Mouse (Mus musculus): ENCODE measurements around the gene B4galt5. TPM values are rescaled to one million over a fixed set of nuclear protein-coding genes. Genes with fewer than 3 reads are reported as not detected.

Gene B4galt5
- polyA plus RNA-seq, 1 experiment from 2014 or later = 22.2 TPM

- H3K36me3 ChIP-seq = no peaks in the 10 kb centered on the region
- no peak overlapping the region for H3K4me3 ChIP-seq
- H3K4me2 ChIP-seq = no peak overlapping the region
- no peak for ATAC-seq (ENCODE audit: low read depth)
- no peak overlapping the region for H3K9ac ChIP-seq
- H3K27ac ChIP-seq (replicated peaks) = no peak overlapping the region
- WGBS = 54% methylated on average over 17 of the region's 17 CpGs
- H3K4me1 ChIP-seq (replicated peaks) = 0 out of 2 replicates have a peak, but pooled peaks cover 3% of the 10 kb centered on the region
- H3K27me3 ChIP-seq = peaks cover 5% of the 10 kb centered on the region; the same call in 1 of the 2 replicates
- H3K9me3 ChIP-seq = no peaks in the 10 kb centered on the region
These were observed 70.0 kb downstream of the B4galt5 start for GRCm38 (mm10) chr2:167278751-167279526.

GRCm38 (mm10) chr2:167278011-167278410 is 71.0 kb downstream of the B4galt5 start:
- no peaks in the 10 kb centered on the region for H3K9me3 ChIP-seq
- H3K9ac ChIP-seq = no peak overlapping the region
- no peak overlapping the region for H3K4me3 ChIP-seq
- H3K36me3 ChIP-seq = no peaks in the 10 kb centered on the region
- no peak for ATAC-seq (ENCODE audit: low read depth)
- H3K27ac ChIP-seq (replicated peaks) = no peak overlapping the region
- WGBS = 90% methylated on average over 7 of the region's 7 CpGs
- H3K27me3 ChIP-seq = peaks cover 5% of the 10 kb centered on the region; the same call in 1 of the 2 replicates
- 0 out of 2 replicates have a peak, but pooled peaks cover 3% of the 10 kb centered on the region for H3K4me1 ChIP-seq (replicated peaks)
- no peak overlapping the region for H3K4me2 ChIP-seq

- H3K27me3 ChIP-seq = peaks cover 5% of the 10 kb centered on the region; the same call in 1 of the 2 replicates
- H3K4me1 ChIP-seq (replicated peaks) = 0 out of 2 replicates have a peak, but pooled peaks cover 3% of the 10 kb centered on the region
- ATAC-seq (ENCODE audit: low read depth) = no peak
- no peak overlapping the region for H3K27ac ChIP-seq (replicated peaks)
- no peaks in the 10 kb centered on the region for H3K9me3 ChIP-seq
- H3K4me3 ChIP-seq = no peak overlapping the region
- H3K36me3 ChIP-seq = no peaks in the 10 kb centered on the region
- 80% methylated on average over 13 of the region's 13 CpGs for WGBS
- no peak overlapping the region for H3K9ac ChIP-seq
- no peak overlapping the region for H3K4me2 ChIP-seq
These were observed 72.0 kb downstream of the B4galt5 start for GRCm38 (mm10) chr2:167277026-167277425.

- Histone ChIP-seq H3K27me3 (peaks cover 5% of the 10 kb centered on the region; the same call in 1 of the 2 replicates), H3K27ac (replicated peaks) (no peak overlapping the region), H3K36me3 (no peaks in the 10 kb centered on the region), H3K9me3 (no peaks in the 10 kb centered on the region), H3K4me3 (no peak overlapping the region), H3K9ac (no peak overlapping the region), H3K4me2 (no peak overlapping the region), H3K4me1 (replicated peaks) (0 out of 2 replicates have a peak, but pooled peaks cover 1% of the 10 kb centered on the region)
- WGBS = 87% methylated on average over 10 of the region's 10 CpGs
- ATAC-seq (ENCODE audit: low read depth) = no peak
These were observed 73.1 kb downstream of the B4galt5 start for GRCm38 (mm10) chr2:167275856-167276255.

- H3K4me3 ChIP-seq = no peak overlapping the region
- no peak overlapping the region for H3K27ac ChIP-seq (replicated peaks)
- no peaks in the 10 kb centered on the region for H3K27me3 ChIP-seq
- no peaks in the 10 kb centered on the region for H3K9me3 ChIP-seq
- H3K9ac ChIP-seq = no peak overlapping the region
- no peaks in the 10 kb centered on the region for H3K36me3 ChIP-seq
- 56% methylated on average over 10 of the region's 10 CpGs for WGBS
- ATAC-seq (ENCODE audit: low read depth) = no peak
- no peak overlapping the region for H3K4me2 ChIP-seq
- H3K4me1 ChIP-seq (replicated peaks) = no peaks in the 10 kb centered on the region
These were observed 74.1 kb downstream of the B4galt5 start for GRCm38 (mm10) chr2:167274713-167275465.

DNA sequence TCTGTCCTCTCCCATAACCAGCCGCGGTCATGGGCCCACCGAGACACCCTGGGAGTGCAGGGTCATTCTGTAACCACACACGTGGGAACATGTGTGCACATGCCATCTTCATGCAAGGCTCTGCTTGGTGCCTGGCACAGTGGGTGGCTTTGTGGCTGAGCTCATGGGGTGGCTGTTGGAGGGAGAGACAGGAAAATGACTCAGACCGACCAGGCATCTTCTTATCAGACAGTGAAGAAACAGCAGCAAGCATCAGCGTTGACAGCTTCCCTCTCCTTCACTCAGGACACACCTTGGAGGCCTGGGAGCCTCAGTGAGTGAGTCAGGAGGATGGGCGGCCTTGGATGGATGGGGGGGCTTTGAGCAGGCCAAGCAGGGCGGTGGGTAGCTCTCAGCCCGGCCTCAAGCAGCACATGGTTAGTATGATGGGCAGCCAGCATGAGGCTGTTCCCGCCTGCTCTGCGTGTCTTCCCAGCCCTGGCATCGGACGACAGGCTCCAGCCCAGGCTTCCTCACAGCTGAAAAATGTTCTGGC is 75.7 kb downstream of the B4galt5 start:
- Histone ChIP-seq H3K36me3 (no peaks in the 10 kb centered on the region), H3K27me3 (no peaks in the 10 kb centered on the region), H3K4me2 (no peak overlapping the region), H3K9ac (no peak overlapping the region), H3K27ac (replicated peaks) (no peak overlapping the region), H3K9me3 (no peaks in the 10 kb centered on the region), H3K4me3 (no peak overlapping the region), H3K4me1 (replicated peaks) (no peaks in the 10 kb centered on the region)
- ATAC-seq (ENCODE audit: low read depth) = no peak
- 83% methylated on average over 13 of the region's 13 CpGs for WGBS

GRCm38 (mm10) chr2:167272706-167273105 is 76.3 kb downstream of the B4galt5 start:
- Histone ChIP-seq H3K4me3 (no peak overlapping the region), H3K27me3 (no peaks in the 10 kb centered on the region), H3K9me3 (no peaks in the 10 kb centered on the region), H3K27ac (replicated peaks) (no peak overlapping the region), H3K9ac (no peak overlapping the region), H3K4me2 (no peak overlapping the region), H3K4me1 (replicated peaks) (no peaks in the 10 kb centered on the region), H3K36me3 (no peaks in the 10 kb centered on the region)
- 85% methylated on average over 3 of the region's 3 CpGs for WGBS
- ATAC-seq (ENCODE audit: low read depth) = no peak

- WGBS = 86% methylated on average over 9 of the region's 9 CpGs
- Histone ChIP-seq H3K4me1 (replicated peaks) (no peaks in the 10 kb centered on the region), H3K27me3 (no peaks in the 10 kb centered on the region), H3K9ac (no peak overlapping the region), H3K4me2 (no peak overlapping the region), H3K27ac (replicated peaks) (no peak overlapping the region), H3K4me3 (no peak overlapping the region), H3K36me3 (no peaks in the 10 kb centered on the region), H3K9me3 (no peaks in the 10 kb centered on the region)
- no peak for ATAC-seq (ENCODE audit: low read depth)
These were observed 77.9 kb downstream of the B4galt5 start for GRCm38 (mm10) chr2:167271121-167271521.

DNA sequence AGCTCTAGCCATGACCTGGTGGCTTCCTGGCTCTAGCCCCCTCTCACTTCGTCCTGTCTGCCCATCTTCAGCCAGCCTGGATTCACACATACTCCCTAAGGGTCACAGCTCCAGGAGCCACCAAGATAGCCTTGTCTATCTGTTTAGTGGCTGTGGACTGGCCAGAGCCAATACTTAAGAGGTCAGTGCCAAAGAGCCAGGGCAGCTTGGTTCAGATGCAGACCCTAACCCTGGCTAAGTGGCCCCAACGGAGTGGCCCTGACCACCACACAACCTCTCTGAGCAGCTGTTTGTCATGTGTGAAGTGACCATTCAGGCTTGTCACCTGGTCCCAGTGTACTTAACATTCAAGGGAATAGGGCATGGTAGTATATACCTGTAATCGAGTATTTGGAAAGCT is 78.5 kb downstream of the B4galt5 start:
- no peak for ATAC-seq (ENCODE audit: low read depth)
- H3K4me2 ChIP-seq = no peak overlapping the region

DNA sequence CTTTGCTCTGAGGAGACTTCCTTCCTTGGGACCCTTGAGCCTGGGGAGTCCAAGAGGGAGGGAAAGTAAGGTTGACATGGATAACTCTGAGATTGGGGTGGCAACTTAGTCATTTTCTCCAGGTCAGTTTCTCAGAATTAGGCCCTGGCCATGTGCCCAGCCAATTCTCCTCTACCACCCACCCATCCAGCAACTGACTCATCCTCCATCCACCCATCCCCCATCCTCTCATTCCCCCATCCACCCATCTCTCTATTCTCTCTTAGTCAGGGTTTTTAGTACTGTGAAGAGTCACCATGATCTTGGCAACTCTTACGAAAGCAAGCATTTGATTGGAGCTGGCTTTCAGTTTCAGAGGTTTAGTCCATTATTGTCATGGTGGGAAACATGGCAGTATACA is 80.3 kb downstream of the B4galt5 start:
- Histone ChIP-seq H3K9me3 (no peaks in the 10 kb centered on the region), H3K9ac (no peak overlapping the region), H3K27me3 (no peaks in the 10 kb centered on the region), H3K4me3 (no peak overlapping the region), H3K4me1 (replicated peaks) (no peaks in the 10 kb centered on the region), H3K36me3 (no peaks in the 10 kb centered on the region), H3K4me2 (no peak overlapping the region), H3K27ac (replicated peaks) (no peak overlapping the region)
- no peak for ATAC-seq (ENCODE audit: low read depth)
- 92% methylated on average over 1 of the region's 1 CpGs for WGBS

More for the DNA sequence above, 78.5 kb downstream of the B4galt5 start:
- Histone ChIP-seq H3K4me1 (replicated peaks) (no peaks in the 10 kb centered on the region), H3K27ac (replicated peaks) (no peak overlapping the region), H3K9ac (no peak overlapping the region), H3K4me3 (no peak overlapping the region), H3K27me3 (no peaks in the 10 kb centered on the region), H3K9me3 (no peaks in the 10 kb centered on the region), H3K36me3 (no peaks in the 10 kb centered on the region)
- WGBS = 87% methylated on average over 3 of the region's 3 CpGs

GRCm38 (mm10) chr2:167268411-167268690 is 80.6 kb downstream of the B4galt5 start:
- H3K9ac ChIP-seq = no peak overlapping the region
- no peaks in the 10 kb centered on the region for H3K4me1 ChIP-seq (replicated peaks)
- H3K4me2 ChIP-seq = no peak overlapping the region
- H3K36me3 ChIP-seq = no peaks in the 10 kb centered on the region
- no peaks in the 10 kb centered on the region for H3K27me3 ChIP-seq
- 89% methylated on average over 8 of the region's 8 CpGs for WGBS
- no peak overlapping the region for H3K27ac ChIP-seq (replicated peaks)
- ATAC-seq (ENCODE audit: low read depth) = no peak
- no peak overlapping the region for H3K4me3 ChIP-seq
- no peaks in the 10 kb centered on the region for H3K9me3 ChIP-seq

Data from neural tube, embryonic 13.5 days (tissue).